Mouse (Mus musculus): ENCODE data around the gene Igf2bp1.

DNA sequence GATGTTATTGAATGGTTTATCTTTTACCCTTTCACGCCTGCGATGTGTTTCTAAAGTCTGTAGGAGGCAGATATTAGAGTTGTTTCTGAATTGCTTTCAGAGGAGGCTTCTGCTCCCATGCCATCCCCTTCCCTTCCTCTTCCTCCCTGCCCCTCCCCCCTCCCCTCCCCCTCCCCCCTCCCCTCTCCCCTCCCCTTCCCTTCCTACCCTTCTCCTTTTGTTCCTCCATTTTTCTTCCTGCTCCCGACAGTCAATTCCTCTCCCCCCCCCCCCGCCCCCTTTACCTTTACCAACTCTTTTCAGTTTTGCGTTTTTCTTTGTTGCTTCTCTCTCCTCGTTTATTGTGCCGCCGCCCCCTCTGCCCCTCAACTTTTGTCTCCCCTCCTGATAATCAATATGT lies 6.2 kb upstream of the Igf2bp1 start:
- TF ChIP-seq ZC3H11A (IDR thresholded peaks at IDR 0.05; ENCODE audit: low read depth, low read length): no peak
- no peak for TF ChIP-seq CHD2 (IDR thresholded peaks at IDR 0.05; ENCODE audit: low read length)
- TF ChIP-seq ZNF384 (IDR thresholded peaks at IDR 0.05; ENCODE audit: low read depth, low read length): no peak
- no peak for TF ChIP-seq CTCF (conservative IDR thresholded peaks at IDR 0.05 in 1 of 2, IDR thresholded peaks at IDR 0.05 in 1 of 2; ENCODE audit: low read depth in 2 of 2, low read length in 2 of 2)
- no peak for TF ChIP-seq MAZ (IDR thresholded peaks at IDR 0.05; ENCODE audit: low read depth, low read length)
- no peak for TF ChIP-seq POLR2A (IDR thresholded peaks at IDR 0.05; ENCODE audit: low read depth, low read length)
- no peak for TF ChIP-seq MAX (IDR thresholded peaks at IDR 0.05; ENCODE audit: low read length)
- TF ChIP-seq USF2 (conservative IDR thresholded peaks at IDR 0.05; ENCODE audit: low read depth, low read length): no peak
